Mouse (Mus musculus) CH12.LX (cell line): ENCODE data around the gene Cryl1. TPM values are rescaled to one million over a fixed set of nuclear protein-coding genes. Genes with fewer than 3 reads are reported as not detected.

ENCODE experiments used
- DNase-seq: peaks from one replicate; pipeline ENCODE4 v3.0.0-alpha.2; 2013; ENCODE audit errors: extremely low read depth
- H3K27ac ChIP-seq: 2 replicates; pipeline ENCODE4 v1.5.1; 2012; ENCODE audit warnings: low read depth, mild to moderate bottlenecking, control low read depth, moderate library complexity; ENCODE audit not compliant: insufficient read depth
- H3K27me3 ChIP-seq: replicated peaks from 2 replicates; pipeline ENCODE3; 2012; ENCODE audit warnings: inconsistent platforms
- H3K36me3 ChIP-seq, 2 experiments: replicated peaks in 1 of 2; 2 replicates each; pipeline versions ENCODE3 to v1.6.1; 2012; ENCODE audit warnings: inconsistent platforms in 1 of 2, low read length in 1 of 2, mild to moderate bottlenecking in 1 of 2, mixed read lengths in 1 of 2, moderate library complexity in 1 of 2; ENCODE audit not compliant: control insufficient read depth in 1 of 2, insufficient read depth in 1 of 2
- H3K4me1 ChIP-seq, 2 experiments: 2 replicates each; pipeline ENCODE4 v1.6.1; 2012; ENCODE audit warnings: inconsistent platforms in 1 of 2, moderate library complexity in 1 of 2; ENCODE audit not compliant: insufficient read depth in 2 of 2, control insufficient read depth in 1 of 2
- H3K4me2 ChIP-seq: 2 replicates; pipeline ENCODE4 v1.6.1; 2012; ENCODE audit warnings: low read depth, mild to moderate bottlenecking, control low read depth; ENCODE audit not compliant: poor library complexity, insufficient read depth, severe bottlenecking
- H3K4me3 ChIP-seq, 3 experiments: fragments of 150-350 bp in 1 of 3; sonication (generic) in 1 of 3; replicated peaks in 1 of 3; 2 replicates each; pipeline versions ENCODE3 to v1.5.1; 2011 to 2012; ENCODE audit warnings: low read depth in 2 of 3, low read length in 2 of 3, mild to moderate bottlenecking in 2 of 3, moderate library complexity in 2 of 3, control low read depth in 1 of 3, improper control_type of control experiment in 1 of 3, inconsistent platforms in 1 of 3, mixed read lengths in 1 of 3; ENCODE audit not compliant: poor library complexity in 1 of 3
- H3K79me2 ChIP-seq: replicated peaks from 2 replicates; pipeline ENCODE4 v1.6.1; 2012; ENCODE audit warnings: mild to moderate bottlenecking, moderate library complexity; ENCODE audit not compliant: control insufficient read depth, poor library complexity, insufficient read depth, severe bottlenecking; ENCODE audit errors: extremely low read depth
- H3K9ac ChIP-seq: 2 replicates; pipeline ENCODE4 v1.6.1; 2012; ENCODE audit warnings: low read depth, mild to moderate bottlenecking, control low read depth, moderate library complexity; ENCODE audit not compliant: insufficient read depth
- H3K9me3 ChIP-seq: replicated peaks from 2 replicates; pipeline ENCODE3; 2012; ENCODE audit warnings: low read length, inconsistent platforms, mixed read lengths
- E2F4 ChIP-seq: IDR thresholded peaks from 2 replicates; pipeline ENCODE4 v1.6.1; 2011; ENCODE audit warnings: low read depth, low read length, improper control_type of control experiment; ENCODE audit not compliant: insufficient replicate concordance
- ELF1 ChIP-seq: IDR thresholded peaks from 2 replicates; pipeline ENCODE4 v1.6.1; 2014; ENCODE audit warnings: low read depth, mild to moderate bottlenecking, inconsistent platforms, low read length, improper control_type of control experiment
- ETS1 ChIP-seq: conservative IDR thresholded peaks from 2 replicates; pipeline ENCODE4 v1.6.1; 2012; ENCODE audit warnings: low read depth, mild to moderate bottlenecking, inconsistent platforms, low read length, improper control_type of control experiment, moderate library complexity
- GABPA ChIP-seq: IDR thresholded peaks from 2 replicates; pipeline ENCODE4 v1.6.1; 2012; ENCODE audit warnings: low read depth, low read length, improper control_type of control experiment, inconsistent platforms; ENCODE audit not compliant: insufficient replicate concordance
- HCFC1 ChIP-seq: IDR thresholded peaks from 2 replicates; pipeline ENCODE4 v1.6.1; 2012; ENCODE audit warnings: low read depth, mild to moderate bottlenecking, inconsistent platforms, low read length, improper control_type of control experiment
- JUN ChIP-seq: IDR thresholded peaks from 2 replicates; pipeline ENCODE4 v1.6.1; 2011; ENCODE audit warnings: low read depth, mild to moderate bottlenecking, low read length, improper control_type of control experiment, moderate library complexity; ENCODE audit not compliant: insufficient read depth
- JUND ChIP-seq: conservative IDR thresholded peaks from 2 replicates; pipeline ENCODE4 v1.6.1; 2011; ENCODE audit warnings: low read depth, low read length, improper control_type of control experiment
- MAFK ChIP-seq: IDR thresholded peaks from 2 replicates; pipeline ENCODE4 v1.6.1; 2011; ENCODE audit warnings: low read length, improper control_type of control experiment; ENCODE audit not compliant: insufficient replicate concordance
- MAX ChIP-seq: IDR thresholded peaks from 2 replicates; pipeline ENCODE4 v1.6.1; 2011; ENCODE audit warnings: low read length, improper control_type of control experiment
- MAZ ChIP-seq: IDR thresholded peaks from 2 replicates; pipeline ENCODE4 v1.6.1; 2012; ENCODE audit warnings: low read depth, mild to moderate bottlenecking, inconsistent platforms, low read length, improper control_type of control experiment, moderate library complexity
- MXI1 ChIP-seq: IDR thresholded peaks from 2 replicates; pipeline ENCODE4 v1.6.1; 2011; ENCODE audit warnings: mild to moderate bottlenecking, low read depth, low read length, improper control_type of control experiment
- NELFE ChIP-seq: IDR thresholded peaks from 2 replicates; pipeline ENCODE4 v1.6.1; 2011; ENCODE audit warnings: low read depth, low read length, improper control_type of control experiment
- POLR2A ChIP-seq: IDR thresholded peaks from 2 replicates; pipeline ENCODE4 v1.6.1; 2011; ENCODE audit warnings: low read depth, mild to moderate bottlenecking, improper control_type of control experiment, low read length
- RAD21 ChIP-seq: IDR thresholded peaks from 2 replicates; pipeline ENCODE4 v1.6.1; 2011; ENCODE audit warnings: low read depth, mild to moderate bottlenecking, low read length, improper control_type of control experiment, moderate library complexity
- RCOR1 ChIP-seq: conservative IDR thresholded peaks from 2 replicates; pipeline ENCODE4 v1.6.1; 2012; ENCODE audit warnings: low read depth, mild to moderate bottlenecking, inconsistent platforms, low read length, improper control_type of control experiment
- TBP ChIP-seq: conservative IDR thresholded peaks from 2 replicates; pipeline ENCODE4 v1.6.1; 2011; ENCODE audit warnings: low read depth, low read length, improper control_type of control experiment
- TCF12 ChIP-seq: IDR thresholded peaks from 2 replicates; pipeline ENCODE4 v1.6.1; 2014; ENCODE audit warnings: low read depth, mild to moderate bottlenecking, inconsistent platforms, low read length, improper control_type of control experiment
- UBTF ChIP-seq: IDR thresholded peaks from 2 replicates; pipeline ENCODE4 v1.6.1; 2012; ENCODE audit warnings: low read depth, mild to moderate bottlenecking, inconsistent platforms, low read length, improper control_type of control experiment, moderate library complexity
- ZC3H11A ChIP-seq: IDR thresholded peaks from 2 replicates; pipeline ENCODE4 v1.6.1; 2012; ENCODE audit warnings: low read depth, mild to moderate bottlenecking, inconsistent platforms, low read length, improper control_type of control experiment
- ZMIZ1 ChIP-seq: IDR thresholded peaks from 2 replicates; pipeline ENCODE4 v1.6.1; 2012; ENCODE audit warnings: low read depth, mild to moderate bottlenecking, inconsistent platforms, low read length, improper control_type of control experiment
- ZNF384 ChIP-seq: IDR thresholded peaks from 2 replicates; pipeline ENCODE4 v1.6.1; 2012; ENCODE audit warnings: low read depth, low read length, improper control_type of control experiment, inconsistent platforms
- dilution Hi-C: fragments of 300-500 bp; cut with MboI; formaldehyde crosslinking; loops from 2 replicates; pipeline ENCODE4 v1.14.3; 2020; ENCODE audit warnings: low sequenced_read_pairs; ENCODE audit not compliant: extremely low pct_unique_long_range_greater_than_20kb, extremely low pct_ligation_motif_present
- in situ Hi-C: fragments of 300-500 bp; cut with MboI; formaldehyde crosslinking; loops from 3 replicates; pipeline ENCODE4 v1.14.3; 2019; ENCODE audit warnings: low sequenced_read_pairs, low pct_ligation_motif_present, low pct_unique_long_range_greater_than_20kb, mixed read lengths
- polyA plus RNA-seq: library from polyadenylated mRNA; unstranded; fragments of >175 nt; gene quantifications from 2 replicates; pipeline ENCODE4 v1.2.1, GENCODE M21; 2012; ENCODE audit warnings: low read depth; ENCODE audit not compliant: insufficient read length
- total RNA-seq, 2 experiments: library from RNA; depleted of rRNA; stranded (reverse); fragments of 300-350 nt in 1 of 2; fragments of >200 nt in 1 of 2; gene quantifications; 2 replicates each; pipeline ENCODE4 v1.2.3; 2012 to 2014

The Cryl1 gene
- total and polyA plus RNA-seq, 3 experiments, result 13.1 to 33.7 (median 31.8) TPM

- no peak for TF ChIP-seq NELFE
- TF ChIP-seq MAX, result peak; percentile 88
- TF ChIP-seq MAZ, result no peak
- peak; percentile 54; the same call in 1 of the 2 replicates for TF ChIP-seq MXI1
Observed at GRCm38 (mm10) chr14:57362726-57363660, 35.3 kb downstream of the Cryl1 start (continued).

GRCm38 (mm10) chr14:57357030-57357429 is 41.3 kb downstream of the Cryl1 start:
- peak; percentile 21 for DNase-seq
- Histone ChIP-seq H3K4me3 (no peak overlapping the region), H3K9ac (no peak overlapping the region), H3K36me3 (peaks cover 0 to 23% of the 10 kb centered on the region in 2 experiments), H3K27ac (no peak overlapping the region), H3K4me1 (peaks cover 0 to 59% of the 10 kb centered on the region in 2 experiments; a peak in 2 of 4 replicates), H3K4me2 (no peak overlapping the region), H3K9me3 (no peaks in the 10 kb centered on the region), H3K79me2 (no peaks in the 10 kb centered on the region), H3K27me3 (no peaks in the 10 kb centered on the region)
- TF ChIP-seq ETS1 (no peak), MAFK (no peak), TCF12 (no peak), HCFC1 (no peak), ZC3H11A (no peak), GABPA (no peak), ZNF384 (no peak), E2F4 (no peak), POLR2A (no peak), RAD21 (no peak), ZMIZ1 (no peak), ELF1 (no peak), UBTF (no peak), MAZ (no peak), RCOR1 (no peak), JUN (no peak), JUND (no peak), TBP (no peak)
- in situ Hi-C loops, result loop anchor here (5.0 kb wide), 1 partner anchor 245 kb away; no protein-coding TSS in a partner anchor
- dilution Hi-C loops, result no loop called here
